Mouse (Mus musculus) CH12.LX (cell line): ENCODE data around the gene Tbc1d30. TPM values are rescaled to one million over a fixed set of nuclear protein-coding genes. Genes with fewer than 3 reads are reported as not detected.

Source experiments
- DNase-seq: peaks from one replicate; pipeline ENCODE4 v3.0.0-alpha.2; 2013; ENCODE audit errors: extremely low read depth
- H3K27ac ChIP-seq: 2 replicates; pipeline ENCODE4 v1.5.1; 2012; ENCODE audit warnings: low read depth, mild to moderate bottlenecking, control low read depth, moderate library complexity; ENCODE audit not compliant: insufficient read depth
- H3K27me3 ChIP-seq: replicated peaks from 2 replicates; pipeline ENCODE3; 2012; ENCODE audit warnings: inconsistent platforms
- H3K36me3 ChIP-seq, 2 experiments: replicated peaks in 1 of 2; 2 replicates each; pipeline versions ENCODE3 to v1.6.1; 2012; ENCODE audit warnings: inconsistent platforms in 1 of 2, low read length in 1 of 2, mild to moderate bottlenecking in 1 of 2, mixed read lengths in 1 of 2, moderate library complexity in 1 of 2; ENCODE audit not compliant: control insufficient read depth in 1 of 2, insufficient read depth in 1 of 2
- H3K4me1 ChIP-seq, 2 experiments: 2 replicates each; pipeline ENCODE4 v1.6.1; 2012; ENCODE audit warnings: inconsistent platforms in 1 of 2, moderate library complexity in 1 of 2; ENCODE audit not compliant: insufficient read depth in 2 of 2, control insufficient read depth in 1 of 2
- H3K4me2 ChIP-seq: 2 replicates; pipeline ENCODE4 v1.6.1; 2012; ENCODE audit warnings: low read depth, mild to moderate bottlenecking, control low read depth; ENCODE audit not compliant: poor library complexity, insufficient read depth, severe bottlenecking
- H3K4me3 ChIP-seq, 3 experiments: fragments of 150-350 bp in 1 of 3; sonication (generic) in 1 of 3; replicated peaks in 1 of 3; 2 replicates each; pipeline versions ENCODE3 to v1.5.1; 2011 to 2012; ENCODE audit warnings: low read depth in 2 of 3, low read length in 2 of 3, mild to moderate bottlenecking in 2 of 3, moderate library complexity in 2 of 3, control low read depth in 1 of 3, improper control_type of control experiment in 1 of 3, inconsistent platforms in 1 of 3, mixed read lengths in 1 of 3; ENCODE audit not compliant: poor library complexity in 1 of 3
- H3K79me2 ChIP-seq: replicated peaks from 2 replicates; pipeline ENCODE4 v1.6.1; 2012; ENCODE audit warnings: mild to moderate bottlenecking, moderate library complexity; ENCODE audit not compliant: control insufficient read depth, poor library complexity, insufficient read depth, severe bottlenecking; ENCODE audit errors: extremely low read depth
- H3K9ac ChIP-seq: 2 replicates; pipeline ENCODE4 v1.6.1; 2012; ENCODE audit warnings: low read depth, mild to moderate bottlenecking, control low read depth, moderate library complexity; ENCODE audit not compliant: insufficient read depth
- H3K9me3 ChIP-seq: replicated peaks from 2 replicates; pipeline ENCODE3; 2012; ENCODE audit warnings: low read length, inconsistent platforms, mixed read lengths
- BHLHE40 ChIP-seq: IDR thresholded peaks from 2 replicates; pipeline ENCODE4 v1.6.1; 2011; ENCODE audit warnings: mild to moderate bottlenecking, low read depth, low read length, improper control_type of control experiment
- CHD1 ChIP-seq: IDR thresholded peaks from 2 replicates; pipeline ENCODE4 v1.6.1; 2012; ENCODE audit warnings: low read depth, low read length, improper control_type of control experiment, inconsistent platforms
- E2F4 ChIP-seq: IDR thresholded peaks from 2 replicates; pipeline ENCODE4 v1.6.1; 2011; ENCODE audit warnings: low read depth, low read length, improper control_type of control experiment; ENCODE audit not compliant: insufficient replicate concordance
- HCFC1 ChIP-seq: IDR thresholded peaks from 2 replicates; pipeline ENCODE4 v1.6.1; 2012; ENCODE audit warnings: low read depth, mild to moderate bottlenecking, inconsistent platforms, low read length, improper control_type of control experiment
- JUN ChIP-seq: IDR thresholded peaks from 2 replicates; pipeline ENCODE4 v1.6.1; 2011; ENCODE audit warnings: low read depth, mild to moderate bottlenecking, low read length, improper control_type of control experiment, moderate library complexity; ENCODE audit not compliant: insufficient read depth
- KAT2A ChIP-seq: IDR thresholded peaks from 2 replicates; pipeline ENCODE4 v1.6.1; 2012; ENCODE audit warnings: low read length, improper control_type of control experiment, inconsistent platforms; ENCODE audit not compliant: insufficient replicate concordance
- MAFK ChIP-seq: IDR thresholded peaks from 2 replicates; pipeline ENCODE4 v1.6.1; 2011; ENCODE audit warnings: low read length, improper control_type of control experiment; ENCODE audit not compliant: insufficient replicate concordance
- MAX ChIP-seq: IDR thresholded peaks from 2 replicates; pipeline ENCODE4 v1.6.1; 2011; ENCODE audit warnings: low read length, improper control_type of control experiment
- MAZ ChIP-seq: IDR thresholded peaks from 2 replicates; pipeline ENCODE4 v1.6.1; 2012; ENCODE audit warnings: low read depth, mild to moderate bottlenecking, inconsistent platforms, low read length, improper control_type of control experiment, moderate library complexity
- MEF2A ChIP-seq: IDR thresholded peaks from 2 replicates; pipeline ENCODE4 v1.6.1; 2014; ENCODE audit warnings: low read depth, mild to moderate bottlenecking, inconsistent platforms, low read length, improper control_type of control experiment, borderline replicate concordance
- MYC ChIP-seq: IDR thresholded peaks from 2 replicates; pipeline ENCODE4 v1.6.1; 2011; ENCODE audit warnings: low read depth, mild to moderate bottlenecking, improper control_type of control experiment, low read length
- NELFE ChIP-seq: IDR thresholded peaks from 2 replicates; pipeline ENCODE4 v1.6.1; 2011; ENCODE audit warnings: low read depth, low read length, improper control_type of control experiment
- NRF1 ChIP-seq: IDR thresholded peaks from 2 replicates; pipeline ENCODE4 v1.6.1; 2014; ENCODE audit warnings: low read depth, mild to moderate bottlenecking, inconsistent platforms, low read length, improper control_type of control experiment, moderate library complexity
- RAD21 ChIP-seq: IDR thresholded peaks from 2 replicates; pipeline ENCODE4 v1.6.1; 2011; ENCODE audit warnings: low read depth, mild to moderate bottlenecking, low read length, improper control_type of control experiment, moderate library complexity
- TBP ChIP-seq: conservative IDR thresholded peaks from 2 replicates; pipeline ENCODE4 v1.6.1; 2011; ENCODE audit warnings: low read depth, low read length, improper control_type of control experiment
- TCF12 ChIP-seq: IDR thresholded peaks from 2 replicates; pipeline ENCODE4 v1.6.1; 2014; ENCODE audit warnings: low read depth, mild to moderate bottlenecking, inconsistent platforms, low read length, improper control_type of control experiment
- ZC3H11A ChIP-seq: IDR thresholded peaks from 2 replicates; pipeline ENCODE4 v1.6.1; 2012; ENCODE audit warnings: low read depth, mild to moderate bottlenecking, inconsistent platforms, low read length, improper control_type of control experiment
- ZKSCAN1 ChIP-seq: IDR thresholded peaks from 2 replicates; pipeline ENCODE4 v1.6.1; 2012; ENCODE audit warnings: low read depth, inconsistent platforms, low read length, improper control_type of control experiment, borderline replicate concordance
- ZMIZ1 ChIP-seq: IDR thresholded peaks from 2 replicates; pipeline ENCODE4 v1.6.1; 2012; ENCODE audit warnings: low read depth, mild to moderate bottlenecking, inconsistent platforms, low read length, improper control_type of control experiment
- ZNF384 ChIP-seq: IDR thresholded peaks from 2 replicates; pipeline ENCODE4 v1.6.1; 2012; ENCODE audit warnings: low read depth, low read length, improper control_type of control experiment, inconsistent platforms
- dilution Hi-C: fragments of 300-500 bp; cut with MboI; formaldehyde crosslinking; loops from 2 replicates; pipeline ENCODE4 v1.14.3; 2020; ENCODE audit warnings: low sequenced_read_pairs; ENCODE audit not compliant: extremely low pct_unique_long_range_greater_than_20kb, extremely low pct_ligation_motif_present
- in situ Hi-C: fragments of 300-500 bp; cut with MboI; formaldehyde crosslinking; loops from 3 replicates; pipeline ENCODE4 v1.14.3; 2019; ENCODE audit warnings: low sequenced_read_pairs, low pct_ligation_motif_present, low pct_unique_long_range_greater_than_20kb, mixed read lengths
- polyA plus RNA-seq: library from polyadenylated mRNA; unstranded; fragments of >175 nt; gene quantifications from 2 replicates; pipeline ENCODE4 v1.2.1, GENCODE M21; 2012; ENCODE audit warnings: low read depth; ENCODE audit not compliant: insufficient read length
- total RNA-seq, 2 experiments: library from RNA; depleted of rRNA; stranded (reverse); fragments of 300-350 nt in 1 of 2; fragments of >200 nt in 1 of 2; gene quantifications; 2 replicates each; pipeline ENCODE4 v1.2.3; 2012 to 2014

The Tbc1d30 gene
- total and polyA plus RNA-seq, 3 experiments = 0.16 TPM; not detected in 2

DNA sequence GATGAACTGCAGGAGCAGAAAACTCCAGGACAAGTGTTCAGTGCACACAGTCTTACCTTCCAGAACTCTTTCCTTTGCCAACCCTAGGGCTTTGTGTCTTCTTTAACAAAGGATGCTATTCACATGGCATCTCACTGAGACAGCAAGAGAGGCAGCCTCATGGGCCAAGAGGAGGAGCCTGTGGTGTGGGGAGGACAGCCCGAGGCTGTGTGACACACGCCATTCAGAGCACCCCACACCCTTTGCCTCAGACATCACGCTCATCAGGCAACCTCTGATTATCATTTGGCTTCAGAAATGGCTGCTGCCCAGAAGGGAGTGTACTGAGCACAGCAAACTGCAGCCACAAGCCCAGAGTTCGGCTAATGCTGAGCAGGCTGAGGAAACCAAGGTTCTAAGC lies 36.9 kb downstream of the Tbc1d30 start:
- no peak overlapping the region for H3K9ac ChIP-seq
- peaks cover 0 to 4% of the 10 kb centered on the region in 2 experiments; a peak in 1 of 4 replicates for H3K4me1 ChIP-seq
- TF ChIP-seq E2F4 = no peak
- TF ChIP-seq RAD21 = no peak
- TF ChIP-seq KAT2A = no peak
- TF ChIP-seq ZC3H11A = no peak
- TF ChIP-seq NELFE = no peak
- TF ChIP-seq CHD1 = no peak
- dilution Hi-C loops = no loop called here
- no peak overlapping the region for H3K27ac ChIP-seq
- no peak overlapping the region for H3K4me3 ChIP-seq
- H3K27me3 ChIP-seq = no peaks in the 10 kb centered on the region
- H3K9me3 ChIP-seq = peaks cover 8% of the 10 kb centered on the region
- in situ Hi-C loops = no loop called here
- no peaks in the 10 kb centered on the region for H3K79me2 ChIP-seq
- no peak overlapping the region for H3K4me2 ChIP-seq
- no peak for DNase-seq
- H3K36me3 ChIP-seq = no peaks in the 10 kb centered on the region

DNA sequence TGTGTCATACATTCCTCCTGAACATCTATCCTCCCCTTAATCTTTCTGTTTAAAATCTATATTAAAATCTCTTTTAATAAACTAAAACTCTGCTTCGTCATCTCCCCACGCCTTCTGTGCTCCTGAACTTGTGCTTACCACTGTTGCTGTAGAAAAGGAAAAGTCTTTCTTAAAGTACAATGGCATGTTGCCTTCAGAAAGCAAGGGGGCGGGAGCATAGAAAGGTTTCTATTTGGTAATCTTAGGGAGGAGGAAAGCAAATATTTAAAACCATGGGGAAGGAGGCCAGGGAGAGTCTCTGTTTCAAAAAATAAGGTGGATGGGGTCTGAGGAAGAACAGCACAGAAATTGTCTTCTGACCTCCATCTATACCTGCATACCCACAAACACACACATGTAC lies 38.0 kb downstream of the Tbc1d30 start:
- Histone ChIP-seq H3K4me1 (peaks cover 0 to 4% of the 10 kb centered on the region in 2 experiments; a peak in 1 of 4 replicates), H3K9me3 (peaks cover 8% of the 10 kb centered on the region), H3K4me3 (no peak overlapping the region), H3K4me2 (no peak overlapping the region), H3K79me2 (no peaks in the 10 kb centered on the region), H3K27me3 (no peaks in the 10 kb centered on the region), H3K36me3 (no peaks in the 10 kb centered on the region), H3K9ac (no peak overlapping the region), H3K27ac (no peak overlapping the region)
- in situ Hi-C loops (no loop called here), dilution Hi-C loops (no loop called here)
- DNase-seq = no peak
- TF ChIP-seq MAFK (no peak), ZNF384 (no peak), ZMIZ1 (no peak), HCFC1 (no peak), JUN (no peak), TBP (no peak), TCF12 (no peak), MAZ (no peak), MAX (no peak), ZKSCAN1 (no peak), MYC (no peak), E2F4 (no peak), NRF1 (no peak), BHLHE40 (no peak), CHD1 (no peak), MEF2A (no peak), KAT2A (no peak)
